25 mouse cellular contexts compared by ENCODE assay signal in genomic region chr7:97621346-97621745, GRCm38 (mm10).
"Had no signal": no experiment of that assay in that cellular context is flagged by ENCODE, and none has a peak within 500 bp of the region (broad histone marks: within the 10 kb centered on the region; RNA-seq: fewer than 3 reads in every experiment).

No protein-coding gene starts in this region.

- H3K4me2 ChIP-seq: heart, embryonic 12.5 days; hindbrain, embryonic 12.5 days; hindbrain, embryonic 14.5 days; intestine, embryonic 15.5 days; limb, embryonic 12.5 days; liver, embryonic 13.5 days; liver, embryonic 15.5 days had no signal

- H3K27me3 ChIP-seq: heart, embryonic 12.5 days; hindbrain, embryonic 12.5 days; intestine, embryonic 15.5 days; limb, embryonic 12.5 days; liver, embryonic 13.5 days; liver, embryonic 15.5 days had no signal

- H3K36me3 ChIP-seq: intestine, embryonic 15.5 days; liver, embryonic 13.5 days had no signal

- ATAC-seq: forebrain, embryonic 16.5 days; hindbrain, embryonic 16.5 days; inflammation-experienced regulatory T-cells, adult 6 months; intestine, embryonic 15.5 days; intestine, postnatal 0 days; liver, postnatal 0 days had no signal

- H3K4me3 ChIP-seq: gastrocnemius, adult 2 months; heart, embryonic 10.5 days; heart, embryonic 12.5 days; hindbrain, embryonic 10.5 days; hindbrain, embryonic 12.5 days; intestine, embryonic 15.5 days; layer of hippocampus, adult 2 months; left cerebral cortex, adult 2 months; limb, embryonic 10.5 days; limb, embryonic 12.5 days; liver, embryonic 13.5 days; liver, embryonic 15.5 days had no signal

- H3K9me3 ChIP-seq: heart, embryonic 10.5 days; heart, embryonic 12.5 days; hindbrain, embryonic 10.5 days; hindbrain, embryonic 12.5 days; intestine, embryonic 15.5 days; limb, embryonic 10.5 days; limb, embryonic 12.5 days; liver, embryonic 13.5 days; liver, embryonic 15.5 days had no signal

- DNase-seq: gastrocnemius, adult 2 months; gastrocnemius, postnatal 10 days; gastrocnemius, postnatal 25 days; heart, adult 18-20 months; heart, postnatal 10 days; heart, postnatal 4 days; kidney, postnatal 10 days; liver; liver, embryonic 13.5 days; liver, postnatal 0 days had no signal

- H3K27ac ChIP-seq: gastrocnemius, adult 2 months; heart, embryonic 10.5 days; hindbrain, embryonic 10.5 days; hindbrain, embryonic 12.5 days; hindbrain, embryonic 14.5 days; intestine, embryonic 15.5 days; layer of hippocampus, adult 2 months; left cerebral cortex, adult 2 months; limb, embryonic 10.5 days; limb, embryonic 12.5 days; liver, embryonic 13.5 days; liver, embryonic 15.5 days had no signal

- H3K4me1 ChIP-seq: heart, embryonic 10.5 days; hindbrain, embryonic 10.5 days; hindbrain, embryonic 12.5 days; intestine, embryonic 15.5 days; limb, embryonic 10.5 days; liver, embryonic 13.5 days; liver, embryonic 15.5 days had no signal

- H3K9ac ChIP-seq: heart, embryonic 12.5 days; hindbrain, embryonic 12.5 days; hindbrain, embryonic 14.5 days; intestine, embryonic 15.5 days; limb, embryonic 12.5 days; liver, embryonic 13.5 days; liver, embryonic 15.5 days; liver, postnatal 0 days had no signal
